Mouse (Mus musculus) small intestine, adult 2 months (tissue): Measurements from ENCODE around the gene Pip5kl1. TPM values are rescaled to one million over a fixed set of nuclear protein-coding genes. Genes with fewer than 3 reads are reported as not detected.
A peak's percentile ranks its signal among the peaks of the same experiment; 100 is the strongest.

ENCODE experiments used
- H3K27ac ChIP-seq: fragments of 200-500 bp; 2 replicates; pipeline ENCODE4 v1.5.1; 2012; ENCODE audit warnings: low read depth, low read length, control low read depth, inconsistent platforms; ENCODE audit not compliant: insufficient read depth
- H3K27me3 ChIP-seq: fragments of 200-500 bp; 2 replicates; pipeline ENCODE4 v1.6.1; 2012; ENCODE audit warnings: mild to moderate bottlenecking, moderate library complexity, low read length, inconsistent platforms; ENCODE audit not compliant: control insufficient read depth, insufficient read depth
- H3K36me3 ChIP-seq: fragments of 200-500 bp; 2 replicates; pipeline ENCODE4 v1.6.1; 2012; ENCODE audit warnings: mild to moderate bottlenecking, low read length, control low read depth, inconsistent platforms; ENCODE audit not compliant: control insufficient read depth, insufficient read depth
- H3K4me1 ChIP-seq: fragments of 200-500 bp; 2 replicates; pipeline ENCODE4 v1.6.1; 2012; ENCODE audit warnings: low read length, inconsistent platforms, mixed read lengths; ENCODE audit not compliant: control insufficient read depth, insufficient read depth, insufficient read length
- H3K4me3 ChIP-seq: fragments of 200-500 bp; 2 replicates; pipeline ENCODE4 v1.5.1; 2012; ENCODE audit warnings: low read depth, mild to moderate bottlenecking, control low read depth, inconsistent platforms, low read length, moderate library complexity
- CTCF ChIP-seq: fragments of 200-500 bp; IDR thresholded peaks from 2 replicates; pipeline ENCODE4 v1.5.1; 2012; ENCODE audit warnings: low read depth, mild to moderate bottlenecking, control low read depth, inconsistent platforms, low read length, moderate library complexity, mixed read lengths; ENCODE audit not compliant: insufficient replicate concordance, insufficient read length; ENCODE audit errors: extremely low read depth
- POLR2A ChIP-seq: fragments of 200-500 bp; IDR thresholded peaks from 2 replicates; pipeline ENCODE4 v1.6.1; 2012; ENCODE audit warnings: low read depth, mild to moderate bottlenecking, control low read depth, inconsistent platforms, low read length, moderate library complexity
- WGBS: fragments of 180-500 bp; shearing (Covaris S2); methylation state at CpG from one replicate; pipeline ENCODE4 v1.1.7; 2018; 5-methylcytosine and 5-hydroxymethylcytosine counted together
- polyA plus RNA-seq: library from polyadenylated mRNA; depleted of rRNA; stranded (reverse); fragments of >200 nt; gene quantifications from 2 replicates; pipeline ENCODE4 v1.2.3, GENCODE M21; 2012

Pip5kl1 gene
- polyA plus RNA-seq, 1 experiment = 0.25 TPM

- Histone ChIP-seq H3K27me3 (no peaks in the 10 kb centered on the region), H3K4me3 (no peak overlapping the region), H3K27ac (no peak overlapping the region), H3K36me3 (peaks cover 64% of the 10 kb centered on the region), H3K4me1 (peaks cover 6% of the 10 kb centered on the region; the same call in 1 of the 2 replicates)
- WGBS = 62% methylated on average over 5 of the region's 5 CpGs
- TF ChIP-seq POLR2A (no peak), CTCF (no peak)
Measured at GRCm38 (mm10) chr2:32559570-32559969, 15.0 kb upstream of the Pip5kl1 start.

- Histone ChIP-seq H3K4me3 (no peak overlapping the region), H3K27me3 (no peaks in the 10 kb centered on the region), H3K27ac (no peak overlapping the region), H3K36me3 (peaks cover 66% of the 10 kb centered on the region), H3K4me1 (no peaks in the 10 kb centered on the region; the same call in 1 of the 2 replicates)
- WGBS = 32% methylated on average over 4 of the region's 4 CpGs
- peak; percentile 81; the same call in 1 of the 2 replicates for TF ChIP-seq CTCF
- TF ChIP-seq POLR2A = no peak
Measured at GRCm38 (mm10) chr2:32566536-32567063, 8.0 kb upstream of the Pip5kl1 start.

GRCm38 (mm10) chr2:32568149-32568548 is 6.4 kb upstream of the Pip5kl1 start:
- Histone ChIP-seq H3K27ac (no peak overlapping the region), H3K4me1 (peaks cover 3% of the 10 kb centered on the region; the same call in 1 of the 2 replicates), H3K4me3 (no peak overlapping the region), H3K36me3 (peaks cover 58% of the 10 kb centered on the region), H3K27me3 (no peaks in the 10 kb centered on the region)
- TF ChIP-seq CTCF (no peak), POLR2A (no peak)
- WGBS = 31% methylated on average over 5 of the region's 5 CpGs

GRCm38 (mm10) chr2:32568941-32569340 is 5.7 kb upstream of the Pip5kl1 start:
- TF ChIP-seq POLR2A (no peak), CTCF (no peak)
- no peak overlapping the region for H3K27ac ChIP-seq
- H3K4me3 ChIP-seq = no peak overlapping the region
- H3K27me3 ChIP-seq = no peaks in the 10 kb centered on the region
- peaks cover 3% of the 10 kb centered on the region; the same call in 1 of the 2 replicates for H3K4me1 ChIP-seq
- WGBS = 84% methylated on average over 3 of the region's 3 CpGs
- peaks cover 52% of the 10 kb centered on the region for H3K36me3 ChIP-seq

- Histone ChIP-seq H3K4me1 (peaks cover 9% of the 10 kb centered on the region), H3K27ac (peak within 1 kb of the TSS; percentile 22; the same call in 1 of the 2 replicates), H3K27me3 (no peaks in the 10 kb centered on the region), H3K36me3 (peaks cover 33% of the 10 kb centered on the region), H3K4me3 (peak within 1 kb of the TSS; percentile 79)
- under 1% methylated on average over 36 of the region's 36 CpGs for WGBS
- no peak for TF ChIP-seq CTCF
- TF ChIP-seq POLR2A = peak; percentile 92
Measured at GRCm38 (mm10) chr2:32570698-32571494, 3.7 kb upstream of the Pip5kl1 start, which contains the start of gene Dpm2. Gene Dpm2, plus strand, starts transcription at chr2:32570858.

- H3K4me1 ChIP-seq = peaks cover 9% of the 10 kb centered on the region
- no peaks in the 10 kb centered on the region for H3K27me3 ChIP-seq
- H3K36me3 ChIP-seq = peaks cover 21% of the 10 kb centered on the region
- WGBS = 90% methylated on average over 11 of the region's 11 CpGs
- TF ChIP-seq POLR2A (no peak), CTCF (no peak)
- no peak overlapping the region for H3K4me3 ChIP-seq
- H3K27ac ChIP-seq = no peak overlapping the region
Measured at GRCm38 (mm10) chr2:32572196-32572595, 2.4 kb upstream of the Pip5kl1 start.

GRCm38 (mm10) chr2:32574901-32575585 is 446 bp downstream of the Pip5kl1 start:
- peaks cover 3% of the 10 kb centered on the region; the same call in 1 of the 2 replicates for H3K27me3 ChIP-seq
- peaks cover 4% of the 10 kb centered on the region; the same call in 1 of the 2 replicates for H3K36me3 ChIP-seq
- peaks cover 9% of the 10 kb centered on the region for H3K4me1 ChIP-seq
- 5% methylated on average over 26 of the region's 26 CpGs for WGBS
- no peak overlapping the region for H3K27ac ChIP-seq
- TF ChIP-seq CTCF = peak; percentile 76; the same call in 1 of the 2 replicates
- 0 out of 2 replicates have a peak, but pooled peaks have one; percentile 5 for TF ChIP-seq POLR2A
- H3K4me3 ChIP-seq = peak overlapping the region; percentile 37
